Mouse (Mus musculus): Measurements from ENCODE around the gene Cep68. TPM values are rescaled to one million over a fixed set of nuclear protein-coding genes. Genes with fewer than 3 reads are reported as not detected.
A peak's percentile ranks its signal among the peaks of the same experiment; 100 is the strongest.

Cep68 gene
- total RNA-seq, 2 experiments from 2014 or later = 27.7 to 28.3 TPM

DNA sequence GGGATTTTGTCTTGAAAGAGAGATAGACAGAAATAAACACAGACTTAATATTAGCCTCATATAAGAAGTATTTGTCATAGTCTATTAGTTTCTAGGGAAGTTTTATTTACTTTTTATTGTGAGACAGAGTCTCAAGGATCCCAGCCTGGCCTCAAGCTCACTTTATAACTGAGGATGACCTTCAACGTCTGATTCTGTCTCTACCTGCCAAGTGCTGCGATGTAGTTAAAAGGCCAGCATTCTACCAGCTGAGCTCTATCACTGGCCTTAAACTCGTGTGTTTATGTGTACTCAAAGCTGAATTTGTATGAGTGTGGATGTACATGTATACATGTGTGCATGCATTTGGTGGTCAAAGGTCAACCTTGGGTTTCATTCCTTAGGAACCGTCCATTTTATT is 43.7 kb downstream of the Cep68 start:
- no peak for ATAC-seq (replicated peaks; ENCODE audit: poor library complexity)

DNA sequence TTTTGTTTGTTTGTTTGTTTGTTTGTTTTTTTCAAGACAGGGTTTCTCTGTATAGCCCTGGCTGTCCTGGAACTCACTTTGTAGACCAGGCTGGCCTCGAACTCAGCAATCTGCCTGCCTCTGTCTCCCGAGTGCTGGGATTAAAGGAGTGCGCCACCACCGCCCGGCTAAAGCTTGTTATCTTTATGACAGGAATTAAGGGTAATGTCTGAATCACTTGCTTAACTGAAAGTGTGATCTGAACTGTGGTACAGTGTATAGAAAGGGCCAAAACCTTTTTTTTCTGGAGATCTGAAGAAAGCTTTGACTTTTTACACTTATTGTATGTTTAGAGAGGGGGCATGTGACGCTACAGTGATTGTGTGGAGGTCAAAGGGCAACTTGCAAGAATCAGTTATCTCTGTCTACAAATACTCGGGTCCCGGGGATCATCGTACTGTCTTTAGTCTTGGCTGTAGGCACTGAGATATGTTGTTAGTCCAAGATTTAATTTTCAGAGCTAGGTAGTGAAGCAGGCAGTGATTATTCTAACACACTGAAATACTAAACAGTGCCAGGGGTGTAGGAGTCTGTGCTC is 44.3 kb downstream of the Cep68 start:
- ATAC-seq (replicated peaks; ENCODE audit: poor library complexity) = no peak

GRCm38 (mm10) chr11:20204321-20204720 is 44.9 kb downstream of the Cep68 start:
- no peak for ATAC-seq (replicated peaks; ENCODE audit: poor library complexity)

DNA sequence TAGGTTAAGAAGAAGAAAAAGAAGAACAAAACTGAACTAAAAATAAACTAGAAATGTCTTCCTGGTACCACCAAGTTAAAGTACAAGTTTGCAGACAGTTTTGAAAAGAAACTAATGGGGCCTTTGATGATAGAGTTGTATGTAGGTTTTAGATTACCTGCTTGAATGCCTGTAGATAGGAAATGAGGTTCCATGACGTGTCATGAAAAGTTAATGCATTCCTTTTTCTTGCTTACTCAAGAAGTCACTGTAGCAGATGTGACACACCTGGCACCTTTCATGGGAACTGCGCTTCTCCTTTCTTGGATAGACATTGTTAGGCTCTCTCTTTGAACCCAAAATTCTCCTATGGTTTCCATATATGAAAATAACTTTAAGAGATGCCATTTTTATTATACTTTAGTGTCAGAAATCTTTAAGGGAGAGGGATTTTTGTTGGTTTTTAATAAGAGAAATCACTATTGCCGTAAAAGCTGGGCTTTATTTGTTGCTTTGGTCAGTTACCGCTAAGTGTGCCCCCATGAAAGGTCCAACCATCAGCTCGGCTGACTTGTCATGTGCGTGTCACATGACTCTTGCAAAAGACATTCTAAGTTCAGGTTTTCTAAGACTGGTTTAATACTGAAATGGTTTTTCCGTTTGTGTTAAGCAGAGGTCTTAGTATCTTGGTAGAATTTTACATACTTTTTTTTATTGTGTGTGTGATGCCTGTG is 46.8 kb downstream of the Cep68 start:
- no peak for ATAC-seq (replicated peaks; ENCODE audit: poor library complexity)

GRCm38 (mm10) chr11:20201661-20202101 is 47.5 kb downstream of the Cep68 start:
- peak; percentile 12 for ATAC-seq (replicated peaks; ENCODE audit: poor library complexity)

DNA sequence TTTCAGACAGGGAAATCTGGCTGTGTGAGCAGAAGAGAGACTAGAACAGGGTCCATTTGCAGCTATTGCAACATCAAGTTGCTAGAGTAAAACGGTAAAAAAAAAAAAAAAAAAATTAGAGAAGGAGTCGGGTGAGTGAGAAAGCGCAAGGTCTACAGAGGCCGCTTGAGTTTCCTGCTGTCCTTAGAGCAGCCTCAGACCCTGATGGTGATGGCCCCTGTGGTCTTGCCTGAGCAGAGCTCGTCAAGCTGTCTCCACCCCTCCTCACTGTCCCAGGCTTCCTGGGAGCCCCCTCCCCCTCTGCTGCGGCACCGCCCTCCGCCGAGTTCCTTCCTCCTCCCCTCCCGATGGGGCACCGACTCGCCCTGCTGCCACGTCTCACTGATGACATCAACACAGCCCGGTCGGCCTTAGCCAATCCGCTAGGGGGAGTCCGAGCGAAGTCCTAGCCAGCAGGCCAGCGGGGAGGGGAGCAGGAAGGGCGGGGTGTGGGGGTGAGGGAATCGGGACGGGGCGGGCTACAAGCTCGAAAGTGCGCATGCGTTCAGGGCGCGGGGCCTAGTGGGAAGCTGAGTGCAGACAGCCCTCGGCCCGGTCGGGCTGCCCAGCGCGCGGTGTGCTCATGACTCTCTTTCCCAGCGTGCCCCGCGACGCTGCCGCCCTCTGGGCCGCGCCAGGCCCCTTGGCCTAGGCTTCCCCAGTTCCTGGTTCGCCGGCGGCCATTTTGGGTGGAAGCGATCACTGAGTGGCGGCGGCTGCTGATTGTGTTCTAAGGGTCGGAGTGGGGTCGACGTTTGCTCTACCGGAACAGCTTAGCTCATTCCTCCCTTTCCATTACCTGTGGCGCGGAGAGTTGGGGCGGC is 48.3 kb downstream of the Cep68 start, which contains the start of gene Rab1a:
Gene Rab1a, plus strand, starts transcription at position 720 of the 863 bp plus-strand sequence.
- ATAC-seq (replicated peaks; ENCODE audit: poor library complexity) = peak; percentile 86

GRCm38 (mm10) chr11:20193100-20193736 is 56.0 kb downstream of the Cep68 start:
- ATAC-seq (replicated peaks; ENCODE audit: poor library complexity) = peak; percentile 80

GRCm38 (mm10) chr11:20187271-20187670 is 62.0 kb downstream of the Cep68 start:
- no peak for ATAC-seq (replicated peaks; ENCODE audit: poor library complexity)

Other genes starting within 250 kb of the Cep68 start
- 214 and 237 TPM in 2 replicates for gene Actr2, start 136.5 kb downstream of the Cep68 start, total RNA-seq (2015)
- 237 and 264 TPM in 2 replicates for gene Actr2, start 136.5 kb downstream of the Cep68 start, total RNA-seq (2017)
- gene Rab1a, start 48.0 kb downstream of the Cep68 start, total RNA-seq (2015) = 143 and 167 TPM in 2 replicates
- 86.8 and 87.9 TPM in 2 replicates for gene Rab1a, start 48.0 kb downstream of the Cep68 start, total RNA-seq (2017)
- 0.29 and 0.52 TPM in 2 replicates for gene Slc1a4, start 83.3 kb upstream of the Cep68 start, total RNA-seq (2015)
- gene Slc1a4, start 83.3 kb upstream of the Cep68 start, total RNA-seq (2017) = 0.37 and 0.75 TPM in 2 replicates

All from megakaryocyte progenitor cell, adult 5-6 weeks (primary cell).